Mouse (Mus musculus) adrenal gland, adult 8-10 months (tissue): ENCODE results near the gene Slc5a9. TPM values are rescaled to one million over a fixed set of nuclear protein-coding genes. Genes with fewer than 3 reads are reported as not detected.
A peak's percentile ranks its signal among the peaks of the same experiment; 100 is the strongest.
"Not testable (repeated sequence)": the region's sequence is repeated elsewhere in the genome, so short reads cannot be mapped to it uniquely, and the experiment has no call there.

Source experiments
- DNase-seq: peaks from one replicate; pipeline ENCODE4 v3.0.0; 2022
- total RNA-seq, 4 experiments: library from RNA; stranded (reverse); gene quantifications; 2 replicates each; pipeline ENCODE4 v1.2.4; 2022

Slc5a9 gene
- total RNA-seq, result not detected

GRCm38 (mm10) chr4:111902775-111903174, at the start of gene Slc5a9:
Slc5a9 (minus strand) TSS chr4:111902918.
- no peak for DNase-seq

- DNase-seq, result no peak
Measured at GRCm38 (mm10) chr4:111919092-111919491, 16.4 kb upstream of the Slc5a9 start, which contains the start of gene Skint8. Skint8 (plus strand) TSS chr4:111919392.

GRCm38 (mm10) chr4:111907926-111908325, 5.2 kb upstream of the Slc5a9 start:
- no peak for DNase-seq

- no peak for DNase-seq
Measured at GRCm38 (mm10) chr4:111901473-111901872, 1.2 kb downstream of the Slc5a9 start.

DNA sequence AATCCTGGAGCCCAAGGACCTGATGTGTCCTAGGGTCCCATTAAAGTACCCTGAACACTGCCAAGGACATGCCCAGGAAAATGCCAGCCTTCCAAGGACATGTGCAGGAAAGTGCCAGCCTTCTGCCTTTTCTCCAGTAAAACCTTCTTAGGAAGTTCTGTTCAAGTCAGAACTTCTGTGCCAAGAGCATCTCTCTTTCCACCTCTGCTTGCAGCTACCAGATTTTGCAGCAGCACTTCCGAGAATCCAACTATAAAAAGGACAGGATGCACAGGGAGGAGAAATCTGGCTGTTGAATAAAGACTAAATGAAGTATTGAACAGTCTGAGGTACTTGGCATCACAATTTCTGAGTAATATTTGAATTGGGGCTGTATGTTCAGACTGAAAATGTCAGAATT, 2.2 kb downstream of the Slc5a9 start:
- not testable (repeated sequence) for DNase-seq

DNA sequence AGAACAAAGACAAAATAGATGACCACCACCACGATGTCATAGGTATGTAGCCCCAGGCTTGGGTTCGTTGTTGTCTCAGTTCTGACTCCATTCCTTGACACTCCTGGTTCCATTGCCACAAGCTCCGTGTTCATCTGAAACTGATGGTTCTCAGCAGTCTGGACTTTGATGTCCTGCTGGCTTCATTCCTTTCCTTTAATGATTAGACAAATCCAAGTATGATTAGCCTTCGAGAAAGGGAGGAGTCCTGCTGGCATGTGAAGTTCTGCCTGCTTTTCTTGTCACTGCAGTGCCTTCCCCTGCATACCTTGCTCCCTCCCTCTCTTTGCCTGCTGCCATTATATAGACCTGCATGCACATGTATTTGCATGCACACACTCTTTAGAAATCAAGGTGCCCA, 4.2 kb downstream of the Slc5a9 start:
- no peak for DNase-seq

DNA sequence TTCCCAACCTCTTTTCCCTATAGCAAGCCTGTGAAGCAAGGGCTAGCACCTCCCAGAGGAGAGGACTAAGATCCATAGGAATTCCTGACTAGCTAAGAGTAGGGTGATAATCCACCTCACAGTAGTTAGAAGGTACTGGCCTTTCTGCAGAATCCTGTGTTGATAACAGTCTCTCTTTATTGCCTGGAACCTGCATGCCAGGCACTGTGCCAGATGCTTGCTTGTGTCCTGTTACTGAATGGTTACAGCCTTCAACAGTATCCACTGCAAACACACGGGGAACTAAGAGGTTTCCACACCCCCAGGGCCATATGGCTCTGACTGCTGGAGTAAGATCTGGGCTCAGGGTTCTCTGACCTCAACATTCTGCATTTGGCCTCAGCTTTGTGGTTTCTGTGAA, 5.0 kb downstream of the Slc5a9 start:
- no peak for DNase-seq

- DNase-seq, result no peak
Measured at GRCm38 (mm10) chr4:111892138-111892537, 10.6 kb downstream of the Slc5a9 start.

DNA sequence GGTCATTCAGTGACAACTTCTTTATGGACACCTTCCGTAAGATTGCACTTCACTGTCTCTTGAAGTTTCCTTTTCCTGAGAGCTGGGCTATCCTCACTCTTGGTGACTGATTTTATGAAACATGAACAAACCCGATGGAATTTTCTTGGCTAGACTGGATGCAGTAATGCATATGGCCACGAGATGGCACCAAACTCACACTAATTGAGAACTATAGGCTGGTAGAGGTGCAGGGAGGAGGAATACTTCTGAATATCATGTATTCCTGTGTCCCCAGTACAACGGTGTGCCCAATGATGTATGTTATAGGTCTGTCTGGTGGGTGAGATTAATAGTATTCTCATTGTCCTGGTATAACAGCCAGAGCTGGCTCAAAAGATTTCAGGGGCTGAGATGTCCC, 16.1 kb downstream of the Slc5a9 start:
- DNase-seq, result peak; percentile 44

DNA sequence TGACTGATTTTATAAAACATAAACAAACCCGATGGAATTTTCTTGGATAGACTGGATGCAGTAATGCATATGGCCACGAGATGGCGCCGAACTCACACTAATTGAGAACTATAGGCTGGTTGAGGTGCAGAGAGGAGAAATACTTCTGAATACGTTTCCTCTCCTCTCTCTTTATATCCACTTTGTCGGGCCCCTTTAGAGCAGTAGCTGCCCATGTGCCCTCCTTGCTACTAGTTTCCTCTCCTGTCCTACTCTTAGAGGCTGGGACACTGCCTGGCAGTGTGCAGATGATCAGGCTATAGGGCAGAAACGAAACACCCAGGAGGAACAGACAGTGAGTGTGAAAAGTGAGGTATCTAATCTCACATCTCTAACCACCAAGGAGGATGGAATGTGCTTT, 16.7 kb downstream of the Slc5a9 start:
- peak; percentile 23 for DNase-seq

DNA sequence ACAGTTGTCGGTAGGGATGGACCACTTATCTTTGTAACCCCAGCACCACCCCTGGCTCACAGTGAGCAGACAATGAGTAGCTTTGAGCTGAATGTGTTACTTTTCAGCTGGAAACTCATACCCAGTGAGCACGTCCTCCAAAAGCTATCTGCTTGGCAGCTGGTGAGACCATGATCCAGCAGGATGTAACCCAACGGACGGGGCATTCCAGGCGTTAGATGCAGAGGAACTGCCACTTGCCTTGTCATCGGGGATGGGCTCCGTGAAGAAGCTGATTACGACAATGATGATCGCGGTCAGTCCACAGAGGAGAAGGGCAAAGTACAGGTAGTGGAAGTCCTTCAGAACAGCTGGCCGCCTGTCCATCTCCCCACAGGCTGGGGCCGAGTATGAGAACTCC, 19.2 kb downstream of the Slc5a9 start:
- DNase-seq, result no peak

- no peak for DNase-seq
Measured at GRCm38 (mm10) chr4:111880112-111880875, 22.4 kb downstream of the Slc5a9 start.

GRCm38 (mm10) chr4:111867743-111868401, 34.8 kb downstream of the Slc5a9 start:
- DNase-seq, result no peak

- DNase-seq, result no peak
Measured at GRCm38 (mm10) chr4:111866701-111867100, 36.0 kb downstream of the Slc5a9 start.

DNA sequence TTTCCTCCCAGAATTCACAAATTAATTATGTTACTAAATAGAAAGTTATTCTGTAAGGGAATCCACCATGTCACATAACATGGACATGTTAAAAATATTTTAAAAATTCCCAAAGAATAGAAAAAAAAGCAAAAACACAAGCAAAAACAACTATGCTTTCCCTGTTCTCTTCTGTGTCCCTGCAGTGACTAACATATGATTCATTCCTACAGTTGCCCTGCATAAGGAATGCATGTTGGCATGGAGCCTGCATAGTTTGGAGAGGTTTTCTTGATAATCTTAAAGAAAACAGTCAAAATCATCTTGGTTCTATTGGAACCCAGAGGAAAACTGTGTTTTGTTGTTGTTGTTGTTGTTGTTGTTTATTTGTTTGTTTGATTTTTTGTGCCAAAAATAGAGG, 50.1 kb downstream of the Slc5a9 start:
- no peak for DNase-seq

GRCm38 (mm10) chr4:111838882-111839281, 63.8 kb downstream of the Slc5a9 start:
- no peak for DNase-seq

Other genes starting within 250 kb of the Slc5a9 start
- gene Spata6, start 182.9 kb downstream of the Slc5a9 start, total RNA-seq, result 10 to 100 TPM in 2 of 4 experiments, 1 to 10 TPM in 2; 9.4 to 19.8 (median 13.1) TPM
- not detected for gene Skint8, start 16.5 kb upstream of the Slc5a9 start, total RNA-seq
- not detected for gene Skint7, start 70.0 kb upstream of the Slc5a9 start, total RNA-seq
- not detected for gene Skint1, start 103.4 kb upstream of the Slc5a9 start, total RNA-seq
- not detected for gene Skint4, start 169.1 kb upstream of the Slc5a9 start, total RNA-seq